Mouse (Mus musculus) monocyte, adult 2 months (primary cell): Measurements from ENCODE around the gene Man1a2.

Experiments used
- DNase-seq, 2 experiments: peaks; one replicate each; pipeline ENCODE4 v3.0.0; 2022; ENCODE audit warnings: low spot score in 2 of 2, low read depth in 1 of 2

The Man1a2 gene

GRCm38 (mm10) chr3:100568443-100569390, 116.6 kb downstream of the Man1a2 start:
- no peak for DNase-seq

DNA sequence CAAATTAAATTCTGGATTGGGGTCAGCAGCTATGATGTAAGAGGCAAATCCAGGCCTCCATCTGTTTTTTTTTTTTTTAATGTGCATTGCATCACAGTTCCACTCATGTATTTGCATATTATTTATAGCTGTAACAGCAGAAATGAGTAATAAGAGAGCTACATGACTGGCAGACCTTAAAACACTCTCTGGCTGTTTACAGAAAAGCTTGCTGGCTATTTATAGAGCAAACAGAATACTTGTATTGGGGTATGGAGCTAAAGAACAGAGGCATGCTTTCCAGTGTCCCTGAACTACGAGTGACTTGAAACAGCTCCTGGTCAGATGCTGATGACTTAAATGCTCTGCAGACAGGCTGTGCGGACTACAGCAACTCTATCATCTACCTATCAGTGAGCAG, 121.7 kb downstream of the Man1a2 start:
- no peak for DNase-seq

DNA sequence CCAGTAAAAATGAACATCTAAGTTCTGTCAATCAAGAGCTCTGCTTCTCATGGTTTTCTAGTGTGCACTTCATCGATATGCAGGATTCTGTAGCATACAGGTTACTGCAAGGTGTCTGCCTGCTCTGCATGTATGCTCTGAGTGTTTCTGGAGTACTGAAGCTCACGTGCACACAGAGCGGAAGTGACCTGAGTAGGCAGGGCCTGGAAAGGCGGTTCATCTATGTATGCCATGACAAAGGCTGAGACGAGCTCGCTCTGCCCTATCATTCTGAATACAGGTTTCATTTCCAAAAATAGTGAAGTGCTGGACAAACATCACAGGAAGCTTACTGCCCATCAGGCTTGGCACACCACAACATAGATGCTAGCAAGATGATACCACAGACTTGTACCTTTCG, 122.8 kb downstream of the Man1a2 start:
- DNase-seq, result no peak

DNA sequence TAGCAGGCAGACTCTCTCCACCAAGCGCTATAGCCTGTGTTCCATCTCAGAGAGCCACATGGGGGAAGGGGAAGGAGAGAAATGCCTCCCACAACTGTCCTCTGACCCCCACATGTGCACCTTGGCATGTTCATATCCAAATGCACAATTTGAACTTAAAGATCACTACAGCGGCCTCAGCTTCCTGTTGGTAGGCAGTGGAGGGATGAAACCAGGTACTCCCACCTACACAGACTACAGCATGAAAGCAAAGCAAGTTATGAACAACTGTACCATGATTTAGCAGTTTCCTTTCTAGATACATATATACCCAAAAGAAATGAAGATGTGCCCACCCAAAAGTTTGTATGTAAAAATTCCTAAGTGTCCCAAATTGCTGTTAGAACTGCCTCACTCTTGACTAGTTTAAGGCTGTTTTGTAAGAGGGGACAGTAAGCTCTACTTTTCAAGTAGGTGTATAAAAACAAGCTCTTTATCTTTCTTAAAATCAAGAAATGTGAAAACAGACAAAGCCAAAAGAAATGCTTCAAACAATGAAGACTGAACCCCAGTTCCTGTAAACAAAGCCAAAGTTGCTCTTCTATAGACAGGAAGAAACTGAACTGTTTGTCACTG, 123.6 kb downstream of the Man1a2 start:
- DNase-seq, result no peak

DNA sequence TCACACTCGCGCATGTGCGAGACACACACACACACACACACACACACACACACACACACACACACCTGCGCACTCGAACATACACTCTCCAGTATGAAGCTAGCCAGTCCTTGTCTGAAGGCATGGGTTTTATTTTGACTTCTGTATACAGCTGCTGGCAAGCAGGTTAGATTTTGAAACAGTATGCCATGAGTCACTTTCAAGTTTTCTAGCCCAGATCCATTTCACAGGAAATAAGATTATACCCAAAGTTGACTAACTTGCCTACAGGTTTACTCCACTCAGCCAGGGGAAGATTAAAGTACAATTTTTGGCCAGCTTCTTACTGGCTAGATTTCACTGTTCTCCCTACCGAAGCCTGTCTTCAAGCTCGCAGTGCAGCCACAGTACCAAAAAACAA, 125.9 kb downstream of the Man1a2 start:
- no peak for DNase-seq

- DNase-seq, result no peak
These were observed 127.0 kb downstream of the Man1a2 start for GRCm38 (mm10) chr3:100558211-100558708.

DNA sequence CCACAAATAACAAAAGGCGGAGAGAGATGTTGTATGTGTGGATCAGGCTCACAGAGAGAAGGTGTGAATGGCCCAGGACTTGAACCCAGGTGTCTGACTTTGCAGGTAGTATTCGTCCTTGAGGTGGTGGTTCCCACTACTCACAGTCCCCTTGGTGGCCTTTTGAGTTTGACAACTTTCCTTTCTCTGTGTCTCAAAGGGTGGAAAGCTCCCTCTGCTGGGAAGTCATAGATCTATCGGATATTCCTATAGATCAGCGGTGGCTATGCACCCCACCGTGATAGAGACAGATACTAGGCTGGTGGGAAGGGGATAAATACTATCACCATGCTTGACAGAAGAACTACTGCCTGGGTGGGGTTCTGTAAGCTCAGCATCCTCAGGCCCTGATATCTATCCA, 130.5 kb downstream of the Man1a2 start:
- DNase-seq, result no peak

GRCm38 (mm10) chr3:100552171-100552570, 133.1 kb downstream of the Man1a2 start:
- no peak for DNase-seq

DNA sequence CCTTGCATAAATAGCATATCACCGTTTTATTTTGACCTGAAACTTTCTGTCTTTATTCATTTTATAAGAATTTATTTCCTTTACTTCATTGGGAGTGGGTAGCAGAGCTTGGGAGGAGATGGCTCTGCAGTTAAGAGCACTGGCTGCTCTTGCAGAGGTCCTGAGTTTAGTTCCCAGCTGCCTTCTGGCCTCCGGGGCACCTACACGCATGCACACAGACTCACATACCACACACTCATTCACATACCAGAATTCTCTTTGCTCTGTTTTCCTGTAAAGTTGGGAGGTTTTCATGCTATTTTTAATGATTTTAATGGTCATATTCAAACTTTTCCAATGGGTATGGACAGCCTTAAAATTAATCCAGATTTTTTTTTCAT, 137.4 kb downstream of the Man1a2 start:
- DNase-seq, result no peak

GRCm38 (mm10) chr3:100547162-100547912, 138.0 kb downstream of the Man1a2 start:
- no peak for DNase-seq

- DNase-seq, result no peak
These were observed 148.6 kb downstream of the Man1a2 start for GRCm38 (mm10) chr3:100536686-100537085.

DNA sequence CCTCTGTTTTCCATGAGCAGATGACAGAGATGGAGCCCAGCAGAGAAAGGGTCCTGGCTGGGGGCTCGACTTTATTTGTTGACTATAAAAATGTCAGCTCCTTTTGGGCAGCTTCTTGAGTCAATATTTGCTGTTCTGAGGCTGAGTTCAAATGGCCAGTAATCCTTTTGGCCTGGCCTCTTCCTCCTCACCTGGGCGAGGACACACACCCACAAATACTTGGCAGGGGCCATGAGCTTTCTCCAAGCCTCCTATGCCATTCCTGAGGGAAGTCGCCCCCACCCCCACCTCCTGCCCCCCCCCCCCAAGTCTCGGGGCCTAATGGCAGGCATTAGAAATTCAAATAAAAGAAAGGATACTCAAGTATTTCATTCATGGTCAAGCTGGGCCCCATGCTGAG, 149.4 kb downstream of the Man1a2 start:
- DNase-seq, result no peak

DNA sequence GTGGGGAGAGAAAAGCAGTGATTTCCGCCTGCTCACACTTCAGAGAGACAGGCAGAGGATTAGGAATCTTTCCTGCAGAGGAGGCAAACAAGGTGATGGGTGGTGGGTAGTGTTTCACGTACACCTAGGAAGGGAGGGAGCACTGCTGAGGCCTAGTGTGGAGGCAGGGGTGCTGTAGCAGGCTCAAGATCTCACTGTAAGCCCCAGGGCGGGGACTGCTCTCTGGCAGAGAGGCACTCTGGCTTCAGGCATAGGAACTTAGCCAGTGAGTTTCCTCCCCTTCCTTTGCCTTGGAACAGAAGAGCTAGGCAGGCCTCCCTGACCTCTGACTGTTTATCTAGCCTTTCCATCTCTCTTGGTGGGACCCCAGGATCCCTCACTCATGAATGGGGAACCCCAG, 150.0 kb downstream of the Man1a2 start:
- no peak for DNase-seq

DNA sequence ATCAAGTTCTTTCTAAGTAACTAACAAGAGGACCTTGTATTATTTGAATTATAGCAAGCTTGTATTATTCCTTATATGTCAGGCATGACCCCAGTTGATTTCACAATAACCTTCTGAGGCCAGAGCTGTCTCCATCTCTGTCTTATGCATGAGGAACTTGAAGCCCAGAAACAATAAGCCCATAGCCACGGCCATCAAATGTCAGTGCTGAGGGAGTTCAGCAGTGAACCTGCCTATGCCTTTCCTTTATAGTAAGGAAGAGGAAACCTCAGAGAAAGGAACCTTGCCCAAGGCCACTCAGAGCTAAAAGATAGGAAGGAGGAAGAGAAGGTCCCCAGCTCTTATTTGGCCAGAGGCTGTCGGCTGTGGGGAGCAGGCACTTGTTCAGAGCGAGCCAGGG, 150.9 kb downstream of the Man1a2 start:
- DNase-seq, result no peak

- DNase-seq, result no peak
These were observed 151.9 kb downstream of the Man1a2 start for GRCm38 (mm10) chr3:100533429-100533828.

- DNase-seq, result no peak
These were observed 154.4 kb downstream of the Man1a2 start for GRCm38 (mm10) chr3:100530919-100531318.

GRCm38 (mm10) chr3:100530244-100530788, 155.0 kb downstream of the Man1a2 start:
- DNase-seq, result no peak

DNA sequence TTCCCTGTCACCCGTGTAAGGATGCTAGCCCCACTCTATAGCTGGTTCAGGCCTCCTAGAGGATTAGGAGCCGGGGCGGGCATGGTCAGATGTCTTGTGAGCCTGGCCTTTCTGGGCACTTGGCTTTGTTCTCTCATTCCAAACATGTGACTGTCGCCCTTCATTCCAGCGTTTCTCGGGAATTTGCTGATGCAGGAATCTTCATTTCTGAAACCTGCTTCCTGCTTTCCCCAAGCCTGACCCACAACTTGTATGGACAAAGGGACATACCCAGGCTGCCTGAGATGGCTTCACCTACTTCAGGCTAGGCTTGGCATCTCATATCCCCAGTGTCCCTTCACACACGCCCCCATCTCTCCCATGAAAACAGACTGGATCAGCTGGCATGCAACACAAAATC, 162.6 kb downstream of the Man1a2 start:
- DNase-seq, result no peak

- DNase-seq, result no peak
These were observed 163.7 kb downstream of the Man1a2 start for GRCm38 (mm10) chr3:100521626-100522025.

GRCm38 (mm10) chr3:100515754-100516141, 169.6 kb downstream of the Man1a2 start:
- no peak for DNase-seq

GRCm38 (mm10) chr3:100515093-100515753, 170.1 kb downstream of the Man1a2 start:
- DNase-seq, result no peak
